Mouse (Mus musculus): Measurements from ENCODE around the gene Gm20388. TPM values are rescaled to one million over a fixed set of nuclear protein-coding genes. Genes with fewer than 3 reads are reported as not detected.

Gm20388 gene
- polyA plus RNA-seq, 1 experiment from 2014 or later: 7.4 TPM

DNA sequence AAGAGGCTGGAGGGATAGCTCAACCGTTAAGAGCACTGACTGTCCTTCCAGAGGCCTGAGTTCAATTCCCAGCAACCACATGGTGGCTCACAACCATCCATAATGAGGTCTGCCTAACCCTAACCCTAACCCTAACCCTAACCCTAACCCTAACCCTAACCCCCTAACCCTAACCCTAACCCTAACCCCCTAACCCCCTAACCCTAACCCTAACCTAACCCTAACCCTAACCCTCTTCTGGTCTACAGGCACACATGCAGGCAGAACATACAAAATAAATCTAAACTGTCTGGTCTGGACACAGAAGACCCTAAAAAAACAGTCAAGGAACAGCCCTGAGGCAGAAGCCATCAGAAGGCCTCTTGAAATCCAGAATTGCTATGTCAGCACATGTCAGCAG lies 4050.7 kb downstream of the Gm20388 start:
- no peak overlapping the region for H3K4me3 ChIP-seq (replicated peaks; ENCODE audit: low read length)
- ATAC-seq (ENCODE audit: insufficient read depth, low FRiP score): no peak
- WGBS: 72% methylated on average over 1 of the region's 1 CpGs
- no peaks in the 10 kb centered on the region for H3K4me1 ChIP-seq (ENCODE audit: control insufficient read depth, insufficient read depth, low read length)
- H3K27ac ChIP-seq (ENCODE audit: low read length): no peak overlapping the region
- peaks cover 8% of the 10 kb centered on the region; the same call in 1 of the 2 replicates for H3K36me3 ChIP-seq (ENCODE audit: control insufficient read depth, insufficient read depth, low read length)
- H3K27me3 ChIP-seq (ENCODE audit: control insufficient read depth, insufficient read depth, low read length): no peaks in the 10 kb centered on the region
- no peak overlapping the region for H3K4me2 ChIP-seq (ENCODE audit: low read depth, low read length)
- no peak overlapping the region for H3K9ac ChIP-seq (ENCODE audit: low read length)
- no peaks in the 10 kb centered on the region for H3K9me3 ChIP-seq (replicated peaks; ENCODE audit: control insufficient read depth, low read length)

DNA sequence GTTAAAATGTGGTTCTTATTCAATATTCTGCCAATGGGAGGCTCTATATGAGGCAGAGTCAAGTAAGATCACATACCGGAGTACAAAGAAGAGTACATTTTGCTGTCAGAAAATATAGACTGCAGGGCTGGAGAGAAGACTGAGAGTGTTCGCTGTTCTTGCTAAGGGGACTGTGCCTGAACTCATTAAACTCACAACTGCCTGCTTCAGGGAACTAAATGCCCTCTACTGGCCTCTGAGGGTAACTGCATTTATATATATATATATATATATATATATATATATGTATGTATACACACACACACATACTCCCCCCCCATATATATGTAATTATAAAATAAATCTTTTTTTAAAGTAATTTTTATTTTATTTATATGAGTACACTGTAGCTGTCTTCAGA lies 4056.3 kb downstream of the Gm20388 start:
- Histone ChIP-seq H3K27me3 (ENCODE audit: control insufficient read depth, insufficient read depth, low read length) (no peaks in the 10 kb centered on the region), H3K9me3 (replicated peaks; ENCODE audit: control insufficient read depth, low read length) (no peaks in the 10 kb centered on the region), H3K4me1 (ENCODE audit: control insufficient read depth, insufficient read depth, low read length) (0 out of 2 replicates have a peak, but pooled peaks cover 4% of the 10 kb centered on the region), H3K9ac (ENCODE audit: low read length) (no peak overlapping the region), H3K4me3 (replicated peaks; ENCODE audit: low read length) (no peak overlapping the region), H3K36me3 (ENCODE audit: control insufficient read depth, insufficient read depth, low read length) (peaks cover 5% of the 10 kb centered on the region; the same call in 1 of the 2 replicates), H3K4me2 (ENCODE audit: low read depth, low read length) (no peak overlapping the region), H3K27ac (ENCODE audit: low read length) (no peak overlapping the region)
- 70% methylated on average over 2 of the region's 2 CpGs for WGBS
- ATAC-seq (ENCODE audit: insufficient read depth, low FRiP score): no peak

DNA sequence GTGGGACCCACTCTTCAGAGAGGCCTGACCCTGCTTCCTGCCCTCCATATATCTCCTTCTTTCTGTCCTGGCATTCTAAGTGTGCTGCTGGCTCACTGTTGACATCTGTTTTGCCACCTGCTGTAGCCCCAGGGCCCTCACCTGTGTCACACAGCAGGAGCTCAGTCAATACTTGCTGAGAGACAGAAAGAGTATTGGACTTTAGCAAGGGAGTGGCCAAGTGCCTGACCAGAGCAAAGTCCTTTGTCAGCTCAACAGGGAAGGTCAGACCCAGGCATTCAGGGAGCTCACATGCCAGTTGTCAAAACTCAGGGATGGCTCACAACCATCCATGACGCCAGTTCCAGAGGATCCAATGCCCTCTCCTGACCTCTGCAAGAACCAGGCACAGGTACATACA lies 4062.9 kb downstream of the Gm20388 start:
- H3K4me1 ChIP-seq (ENCODE audit: control insufficient read depth, insufficient read depth, low read length): peaks cover 11% of the 10 kb centered on the region
- no peak overlapping the region for H3K9ac ChIP-seq (ENCODE audit: low read length)
- no peak overlapping the region for H3K4me2 ChIP-seq (ENCODE audit: low read depth, low read length)
- no peaks in the 10 kb centered on the region for H3K36me3 ChIP-seq (ENCODE audit: control insufficient read depth, insufficient read depth, low read length)
- ATAC-seq (ENCODE audit: insufficient read depth, low FRiP score): peak; percentile 44; the same call in 1 of the 2 replicates
- no peak overlapping the region for H3K4me3 ChIP-seq (replicated peaks; ENCODE audit: low read length)
- H3K9me3 ChIP-seq (replicated peaks; ENCODE audit: control insufficient read depth, low read length): no peaks in the 10 kb centered on the region
- 65% methylated on average over 1 of the region's 1 CpGs for WGBS
- no peak overlapping the region for H3K27ac ChIP-seq (ENCODE audit: low read length)
- H3K27me3 ChIP-seq (ENCODE audit: control insufficient read depth, insufficient read depth, low read length): no peaks in the 10 kb centered on the region

DNA sequence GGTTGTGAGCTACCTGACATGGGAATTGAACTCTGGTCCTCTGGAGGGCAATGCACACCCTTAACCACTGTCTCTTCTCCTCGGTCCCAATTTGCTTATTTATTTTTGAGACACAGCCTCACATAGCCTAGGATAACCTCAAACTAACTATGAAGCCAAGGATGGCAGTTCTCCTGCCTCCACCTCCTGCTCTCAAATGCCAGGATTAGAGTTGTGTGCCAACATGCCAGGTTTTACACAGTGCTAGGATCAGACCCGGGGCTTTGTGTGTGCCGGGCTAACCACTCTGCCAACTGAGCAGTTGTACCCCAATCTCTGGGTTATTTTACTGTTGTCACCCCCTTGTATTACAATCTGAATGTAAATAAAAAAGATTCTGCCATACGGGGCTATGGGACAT lies 4066.9 kb downstream of the Gm20388 start:
- ATAC-seq (ENCODE audit: insufficient read depth, low FRiP score): no peak
- no peaks in the 10 kb centered on the region for H3K36me3 ChIP-seq (ENCODE audit: control insufficient read depth, insufficient read depth, low read length)
- no peaks in the 10 kb centered on the region for H3K27me3 ChIP-seq (ENCODE audit: control insufficient read depth, insufficient read depth, low read length)
- H3K27ac ChIP-seq (ENCODE audit: low read length): no peak overlapping the region
- no peak overlapping the region for H3K4me2 ChIP-seq (ENCODE audit: low read depth, low read length)
- peaks cover 22% of the 10 kb centered on the region for H3K4me1 ChIP-seq (ENCODE audit: control insufficient read depth, insufficient read depth, low read length)
- no peak overlapping the region for H3K4me3 ChIP-seq (replicated peaks; ENCODE audit: low read length)
- H3K9me3 ChIP-seq (replicated peaks; ENCODE audit: control insufficient read depth, low read length): no peaks in the 10 kb centered on the region
- H3K9ac ChIP-seq (ENCODE audit: low read length): no peak overlapping the region
- WGBS: 82% methylated on average over 4 of the region's 4 CpGs

DNA sequence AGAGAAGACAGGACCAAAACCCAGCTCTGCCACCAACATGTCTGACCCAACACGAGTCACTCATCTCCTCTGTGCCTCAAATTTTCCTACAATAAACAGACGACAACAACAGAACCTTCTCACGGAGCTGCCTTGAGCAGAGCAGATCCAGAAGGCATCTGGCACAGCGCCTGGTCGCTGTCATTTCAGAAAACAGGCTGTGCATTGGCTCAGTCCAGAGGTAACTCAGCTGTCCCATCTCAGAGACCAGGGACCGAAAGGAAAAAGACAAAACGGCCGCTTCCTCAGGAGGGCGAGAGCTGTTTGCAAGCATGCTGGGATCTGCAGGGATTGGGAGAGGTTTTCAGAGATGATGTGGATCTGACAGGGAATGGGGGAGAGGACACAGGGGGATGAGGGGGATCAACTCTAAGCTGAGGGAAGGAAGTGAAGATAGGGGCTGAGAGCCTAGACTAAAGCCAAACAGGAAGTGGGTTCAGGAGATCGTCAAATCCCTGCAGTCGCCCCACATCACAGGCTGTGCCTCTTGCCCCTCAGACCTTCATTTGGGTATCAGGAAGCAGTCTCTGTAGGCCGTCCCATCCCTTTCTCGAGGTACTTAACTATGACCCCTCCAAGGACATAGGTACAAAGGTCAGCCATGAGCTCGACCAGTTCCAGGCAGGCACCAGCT lies 4067.7 kb downstream of the Gm20388 start:
- Histone ChIP-seq H3K4me1 (ENCODE audit: control insufficient read depth, insufficient read depth, low read length) (peaks cover 23% of the 10 kb centered on the region), H3K9me3 (replicated peaks; ENCODE audit: control insufficient read depth, low read length) (no peaks in the 10 kb centered on the region), H3K27me3 (ENCODE audit: control insufficient read depth, insufficient read depth, low read length) (no peaks in the 10 kb centered on the region), H3K9ac (ENCODE audit: low read length) (peak overlapping the region; percentile 44), H3K36me3 (ENCODE audit: control insufficient read depth, insufficient read depth, low read length) (no peaks in the 10 kb centered on the region), H3K27ac (ENCODE audit: low read length) (peak overlapping the region; percentile 54), H3K4me3 (replicated peaks; ENCODE audit: low read length) (no peak overlapping the region), H3K4me2 (ENCODE audit: low read depth, low read length) (peak overlapping the region; percentile 22)
- WGBS: 33% methylated on average over 14 of the region's 14 CpGs
- ATAC-seq (ENCODE audit: insufficient read depth, low FRiP score): no peak

DNA sequence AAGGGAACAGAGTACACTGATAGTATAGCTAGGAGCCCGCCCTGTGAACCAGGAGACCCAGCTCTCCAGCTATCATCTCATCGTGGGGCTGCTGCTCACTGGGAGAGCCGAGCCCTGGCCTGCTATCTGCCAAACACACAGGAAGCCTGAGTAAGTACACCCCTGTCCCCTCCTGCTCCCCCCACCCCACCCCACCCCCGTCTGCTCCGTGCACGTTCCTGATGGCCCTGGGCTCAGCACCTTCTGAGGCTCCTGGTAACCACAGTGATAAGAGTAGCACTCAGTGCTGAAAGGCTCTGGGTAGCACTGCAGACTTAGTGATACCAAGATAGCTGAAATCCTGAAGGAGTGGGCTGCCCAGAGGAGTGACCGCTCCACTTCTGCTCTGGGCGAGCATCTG lies 4068.3 kb downstream of the Gm20388 start:
- 59% methylated on average over 8 of the region's 8 CpGs for WGBS
- Histone ChIP-seq H3K27me3 (ENCODE audit: control insufficient read depth, insufficient read depth, low read length) (no peaks in the 10 kb centered on the region), H3K9ac (ENCODE audit: low read length) (peak overlapping the region; percentile 44), H3K27ac (ENCODE audit: low read length) (peak overlapping the region; percentile 54; the same call in 1 of the 2 replicates), H3K4me3 (replicated peaks; ENCODE audit: low read length) (no peak overlapping the region), H3K9me3 (replicated peaks; ENCODE audit: control insufficient read depth, low read length) (no peaks in the 10 kb centered on the region), H3K36me3 (ENCODE audit: control insufficient read depth, insufficient read depth, low read length) (no peaks in the 10 kb centered on the region), H3K4me1 (ENCODE audit: control insufficient read depth, insufficient read depth, low read length) (peaks cover 26% of the 10 kb centered on the region), H3K4me2 (ENCODE audit: low read depth, low read length) (peak overlapping the region; percentile 22)
- ATAC-seq (ENCODE audit: insufficient read depth, low FRiP score): peak; percentile 17; the same call in 1 of the 2 replicates

DNA sequence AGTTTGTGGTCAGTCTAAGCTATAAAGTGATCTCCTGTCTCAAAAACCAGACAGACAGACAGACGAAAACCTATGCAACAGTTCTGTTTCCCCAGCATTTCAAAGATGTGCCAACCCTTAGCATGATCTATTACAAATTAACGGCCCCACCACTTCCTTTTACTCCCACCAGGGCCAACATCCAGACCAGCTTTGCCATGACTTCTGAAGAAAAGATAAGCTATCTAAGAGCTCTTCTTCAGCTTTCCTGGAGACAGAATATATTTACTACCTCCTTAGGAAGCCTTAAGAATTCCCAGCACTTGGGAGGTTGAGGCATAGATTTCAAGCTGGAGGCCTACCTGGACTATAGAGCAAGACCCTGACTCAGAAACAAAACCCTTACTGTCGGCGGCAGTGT lies 4069.6 kb downstream of the Gm20388 start:
- Histone ChIP-seq H3K27me3 (ENCODE audit: control insufficient read depth, insufficient read depth, low read length) (no peaks in the 10 kb centered on the region), H3K36me3 (ENCODE audit: control insufficient read depth, insufficient read depth, low read length) (no peaks in the 10 kb centered on the region), H3K9me3 (replicated peaks; ENCODE audit: control insufficient read depth, low read length) (no peaks in the 10 kb centered on the region), H3K9ac (ENCODE audit: low read length) (no peak overlapping the region; the same call in 1 of the 2 replicates), H3K4me1 (ENCODE audit: control insufficient read depth, insufficient read depth, low read length) (peaks cover 26% of the 10 kb centered on the region), H3K4me3 (replicated peaks; ENCODE audit: low read length) (no peak overlapping the region), H3K27ac (ENCODE audit: low read length) (no peak overlapping the region), H3K4me2 (ENCODE audit: low read depth, low read length) (no peak overlapping the region)
- ATAC-seq (ENCODE audit: insufficient read depth, low FRiP score): no peak
- 72% methylated on average over 4 of the region's 4 CpGs for WGBS

DNA sequence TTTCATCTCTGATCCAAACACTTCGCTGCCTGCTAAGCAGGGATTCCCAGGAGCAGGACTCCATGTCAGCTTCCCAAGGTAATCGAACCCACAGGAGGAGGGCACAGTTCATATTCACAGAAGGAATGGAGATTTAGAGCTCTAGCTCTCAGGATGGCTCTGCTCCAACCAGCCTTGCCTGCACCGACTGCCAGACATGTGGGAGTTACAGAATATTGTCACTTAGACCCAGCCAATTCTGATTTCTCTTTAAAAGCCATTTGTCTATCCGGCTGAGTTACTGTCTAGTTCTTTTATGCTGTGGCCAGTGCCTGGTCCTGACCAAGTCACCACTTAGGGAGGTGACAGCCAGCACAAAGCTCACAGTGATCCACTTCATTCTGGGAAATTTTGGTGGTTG lies 4071.0 kb downstream of the Gm20388 start:
- ATAC-seq (ENCODE audit: insufficient read depth, low FRiP score): no peak
- H3K4me1 ChIP-seq (ENCODE audit: control insufficient read depth, insufficient read depth, low read length): peaks cover 26% of the 10 kb centered on the region
- peak overlapping the region; percentile 92 for H3K9ac ChIP-seq (ENCODE audit: low read length)
- no peaks in the 10 kb centered on the region for H3K27me3 ChIP-seq (ENCODE audit: control insufficient read depth, insufficient read depth, low read length)
- H3K4me3 ChIP-seq (replicated peaks; ENCODE audit: low read length): peak overlapping the region; percentile 94
- H3K9me3 ChIP-seq (replicated peaks; ENCODE audit: control insufficient read depth, low read length): no peaks in the 10 kb centered on the region
- H3K27ac ChIP-seq (ENCODE audit: low read length): no peak overlapping the region
- H3K4me2 ChIP-seq (ENCODE audit: low read depth, low read length): peak overlapping the region; percentile 78
- 35% methylated on average over 4 of the region's 4 CpGs for WGBS
- H3K36me3 ChIP-seq (ENCODE audit: control insufficient read depth, insufficient read depth, low read length): no peaks in the 10 kb centered on the region

DNA sequence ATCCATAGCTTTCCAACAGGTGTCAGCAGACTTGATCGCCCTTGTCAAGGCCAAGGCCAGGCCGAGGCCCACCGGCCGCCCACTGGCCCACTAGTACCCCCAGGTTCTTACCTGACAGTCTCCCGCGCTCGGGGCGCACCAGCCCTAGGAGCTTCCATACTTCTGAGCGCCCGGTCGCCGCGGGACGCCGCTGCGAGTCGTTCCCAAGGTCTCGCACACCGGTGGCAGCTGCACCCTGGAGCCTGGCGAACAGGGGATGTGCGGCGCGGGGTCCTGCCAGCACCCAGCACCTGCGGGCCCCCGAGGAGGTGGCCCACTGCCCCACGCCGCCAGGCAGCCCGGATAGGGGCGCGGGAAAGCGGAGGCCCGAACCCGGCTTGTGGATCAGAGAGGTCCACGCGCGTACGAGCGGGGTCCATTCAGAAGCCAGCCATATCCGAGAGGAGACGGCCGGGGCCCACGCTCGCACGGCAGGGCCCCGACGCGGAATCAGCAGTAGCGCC lies 4071.7 kb downstream of the Gm20388 start:
- Histone ChIP-seq H3K27ac (ENCODE audit: low read length) (peak overlapping the region; percentile 78), H3K27me3 (ENCODE audit: control insufficient read depth, insufficient read depth, low read length) (no peaks in the 10 kb centered on the region), H3K9ac (ENCODE audit: low read length) (peak overlapping the region; percentile 92), H3K4me3 (replicated peaks; ENCODE audit: low read length) (peak overlapping the region; percentile 94), H3K4me1 (ENCODE audit: control insufficient read depth, insufficient read depth, low read length) (peaks cover 26% of the 10 kb centered on the region), H3K36me3 (ENCODE audit: control insufficient read depth, insufficient read depth, low read length) (no peaks in the 10 kb centered on the region), H3K9me3 (replicated peaks; ENCODE audit: control insufficient read depth, low read length) (no peaks in the 10 kb centered on the region), H3K4me2 (ENCODE audit: low read depth, low read length) (peak overlapping the region; percentile 78)
- ATAC-seq (ENCODE audit: insufficient read depth, low FRiP score): peak; percentile 12; the same call in 1 of the 2 replicates
- under 1% methylated on average over 48 of the region's 48 CpGs for WGBS
